Mouse (Mus musculus): ENCODE measurements around the gene Izumo2.

Izumo2 gene

GRCm38 (mm10) chr7:44768129-44768528, 59.6 kb downstream of the Izumo2 start:
- no peak for DNase-seq (ENCODE audit: low spot score)

Data from MN1 (cell line).